Mouse (Mus musculus): Measurements from ENCODE around the gene Rexo2.
"Not testable (repeated sequence)": the region's sequence is repeated elsewhere in the genome, so short reads cannot be mapped to it uniquely, and the experiment has no call there.

The Rexo2 gene

DNA sequence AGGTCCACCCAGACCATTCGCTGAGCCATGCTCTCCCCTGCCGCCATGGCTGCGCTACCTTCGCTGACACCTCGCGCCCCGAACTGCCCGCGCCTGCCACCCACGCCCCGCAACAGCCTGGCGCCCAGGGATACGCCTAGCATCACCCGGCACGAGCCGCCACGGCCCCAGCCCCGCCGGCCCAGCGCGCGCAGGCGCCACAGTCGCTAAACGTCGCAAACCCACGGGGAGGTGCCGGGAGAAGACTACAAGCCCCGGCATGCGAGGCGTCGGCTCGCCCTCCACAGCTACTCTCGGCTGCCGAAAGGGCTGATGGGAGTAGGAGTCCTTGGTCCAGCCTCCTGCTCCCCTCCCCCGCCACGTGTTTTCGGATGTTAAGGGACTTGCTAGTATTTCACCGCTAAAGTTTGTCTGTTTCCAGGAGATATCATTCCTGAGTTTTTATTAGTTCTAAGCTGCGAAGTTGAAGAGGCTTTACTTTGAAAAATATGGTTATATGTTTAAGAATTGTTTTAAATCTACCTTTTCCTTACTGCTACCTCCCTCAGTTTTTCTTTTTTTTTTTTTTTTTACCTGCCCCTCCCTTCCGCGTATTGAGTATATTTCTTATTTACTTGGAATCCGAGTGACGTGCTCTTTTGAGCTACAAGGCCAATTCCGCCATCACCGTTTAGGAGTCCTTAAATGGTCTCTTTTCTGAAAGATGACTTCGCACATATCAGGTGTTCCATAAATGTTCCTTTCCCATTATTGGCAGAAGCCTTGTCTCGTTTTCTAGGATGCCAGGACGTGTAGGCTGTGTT, at the start of gene Rexo2:
Gene Rexo2, minus strand, starts transcription at position 213 of the 803 bp plus-strand sequence.
- peak; percentile 89 to 92 for DNase-seq (ENCODE audit: low spot score in 2 of 2)

DNA sequence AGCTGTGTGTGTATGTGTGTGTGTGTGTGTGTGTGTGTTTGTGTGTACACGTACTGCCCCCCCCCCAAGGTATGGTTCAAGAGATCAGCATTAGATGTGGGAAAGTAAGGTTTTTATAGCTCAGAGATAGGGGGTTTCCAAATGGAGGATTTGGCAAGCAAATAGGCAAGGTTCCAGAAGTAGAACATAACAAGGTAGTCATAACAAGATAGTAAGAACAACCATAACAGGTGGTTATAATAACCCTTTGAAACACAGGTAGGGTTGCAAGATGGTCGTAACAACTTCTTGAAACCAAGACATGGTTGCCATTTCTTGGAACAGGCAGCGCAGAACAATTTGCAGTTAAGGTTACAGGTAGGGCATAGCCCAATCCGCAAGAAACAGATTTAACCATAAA, 46.1 kb upstream of the Rexo2 start:
- no peak for DNase-seq (ENCODE audit: low spot score in 2 of 2)

DNA sequence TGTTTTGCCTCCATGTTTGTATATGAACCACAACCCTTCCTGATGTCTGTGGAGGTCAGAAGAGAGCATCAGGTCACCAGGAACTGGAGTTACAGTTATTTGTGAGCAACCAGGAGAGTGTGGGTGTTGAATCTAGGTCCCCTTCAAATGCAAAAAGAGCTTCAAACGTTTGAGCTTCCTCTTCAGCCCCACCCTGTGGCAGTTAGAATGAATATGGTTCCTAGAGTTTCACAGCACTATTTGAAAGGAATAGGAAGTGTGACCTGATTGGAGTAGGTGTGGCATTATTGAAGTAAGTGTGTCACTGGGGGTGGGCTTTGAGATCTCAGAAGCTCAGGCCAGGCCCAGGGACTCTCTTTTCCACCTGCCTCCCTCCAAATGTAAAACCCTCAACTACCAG, 45.1 kb upstream of the Rexo2 start:
- no peak for DNase-seq (ENCODE audit: low spot score in 2 of 2)

DNA sequence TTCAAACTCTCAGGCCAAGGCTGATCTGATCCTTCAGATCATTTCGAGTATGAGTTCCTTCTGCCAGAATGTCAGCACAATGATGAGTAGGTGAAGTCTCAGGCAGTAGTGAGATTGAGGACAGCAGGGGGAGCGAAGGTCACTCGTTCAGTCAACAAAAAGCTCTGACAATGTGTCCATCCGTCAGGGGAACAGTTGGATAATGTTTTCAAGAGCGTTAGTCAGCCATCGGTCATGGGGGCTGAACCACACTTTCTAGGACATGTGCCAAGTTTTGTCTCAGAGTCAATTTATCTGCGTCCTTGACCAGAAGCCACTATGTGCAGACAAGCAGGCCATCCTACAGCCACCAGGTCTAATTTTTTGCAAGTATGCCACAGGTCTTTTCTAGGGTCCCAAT, 40.0 kb upstream of the Rexo2 start:
- DNase-seq (ENCODE audit: low spot score in 2 of 2): not testable (repeated sequence)

DNA sequence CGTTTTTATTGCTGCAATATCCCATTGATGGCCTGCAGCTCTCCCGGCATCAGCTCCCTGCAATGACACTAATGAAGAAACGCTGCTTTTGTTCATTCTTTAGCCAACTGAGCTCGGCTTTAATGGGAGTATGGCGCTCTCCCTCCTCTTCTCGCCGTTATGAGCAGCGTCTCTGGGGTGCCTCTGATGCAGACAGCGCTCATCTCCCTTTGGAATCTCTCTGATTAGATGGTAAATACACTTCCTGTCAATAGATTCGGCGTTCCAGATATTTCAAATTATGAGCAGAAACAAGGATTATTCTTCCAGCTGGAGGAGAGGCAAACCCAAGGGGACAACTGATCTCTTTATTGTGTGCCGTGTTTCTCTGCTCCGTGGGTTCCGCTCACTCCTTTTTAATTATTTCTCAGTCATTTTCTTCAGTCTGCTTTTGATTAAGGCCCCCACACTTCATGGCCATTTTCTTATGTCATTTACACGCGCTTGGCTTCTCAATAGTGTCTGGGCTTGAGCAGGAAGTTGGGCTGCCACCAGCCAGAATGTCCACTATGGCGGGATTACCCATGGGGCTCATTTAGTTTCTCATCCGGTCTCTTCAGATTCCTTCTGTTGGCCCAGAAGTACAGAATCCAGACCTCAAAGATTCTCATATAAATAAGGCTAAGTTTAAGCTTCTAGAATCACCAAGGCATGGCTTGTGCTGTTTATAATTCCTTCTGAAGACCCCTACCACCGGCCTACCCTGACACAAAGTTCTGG, 37.1 kb upstream of the Rexo2 start:
- DNase-seq (ENCODE audit: low spot score in 2 of 2): no peak

DNA sequence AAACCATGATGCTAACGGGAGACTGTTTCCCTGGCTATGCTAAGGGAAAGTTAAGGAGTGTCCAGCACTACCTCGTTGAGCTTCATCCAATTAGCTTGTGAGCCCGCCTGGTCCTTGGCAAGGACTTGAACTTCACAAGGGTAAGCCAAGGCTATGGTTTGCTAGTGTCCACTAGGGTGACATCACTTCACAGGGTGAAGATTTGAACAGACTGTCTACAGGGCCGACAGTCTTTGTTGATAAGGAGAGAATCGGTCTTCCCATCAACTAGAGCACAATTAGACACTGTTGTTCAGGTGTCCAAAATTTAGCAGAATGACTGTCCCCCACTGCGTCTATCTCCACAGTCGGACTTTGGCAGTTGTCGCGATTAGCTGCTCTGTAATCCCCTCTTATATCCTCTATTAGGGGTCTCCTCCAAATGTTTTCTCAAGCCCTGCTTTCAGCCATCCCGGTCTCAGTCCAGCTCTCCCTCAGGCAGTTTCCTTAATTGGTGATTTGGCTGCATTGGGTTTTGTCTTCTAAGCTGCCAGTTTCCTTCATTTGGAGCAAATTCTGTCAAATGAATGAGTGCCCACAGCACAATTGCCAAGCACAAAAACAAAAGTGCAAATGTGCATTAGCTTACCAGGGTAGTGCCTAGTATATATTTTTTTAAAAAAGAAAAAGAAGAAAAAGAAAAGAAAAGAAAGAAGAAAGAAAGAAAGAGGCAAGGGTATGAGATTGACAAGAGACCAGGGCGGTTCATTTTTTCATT, 36.4 kb upstream of the Rexo2 start:
- no peak for DNase-seq (ENCODE audit: low spot score in 2 of 2)

DNA sequence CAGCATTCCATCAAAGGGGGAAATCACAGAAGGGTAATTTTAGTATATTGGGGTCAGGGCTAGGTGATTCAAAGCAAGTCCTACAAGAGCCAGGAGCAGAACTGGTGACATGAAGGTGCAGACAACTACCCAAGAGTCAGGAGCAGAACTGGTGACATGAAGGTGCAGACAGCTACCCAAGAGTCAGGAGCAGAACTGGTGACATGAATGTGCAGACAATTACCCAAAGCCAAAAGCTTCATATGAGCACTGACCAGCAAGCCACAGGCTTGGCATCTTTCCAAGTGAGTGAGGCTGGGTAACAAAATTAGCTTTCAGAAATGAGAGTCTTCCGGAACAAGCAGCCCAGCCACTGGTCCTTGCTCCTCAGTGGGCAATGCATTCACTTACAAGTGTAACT, 34.9 kb upstream of the Rexo2 start:
- DNase-seq (ENCODE audit: low spot score in 2 of 2): no peak

DNA sequence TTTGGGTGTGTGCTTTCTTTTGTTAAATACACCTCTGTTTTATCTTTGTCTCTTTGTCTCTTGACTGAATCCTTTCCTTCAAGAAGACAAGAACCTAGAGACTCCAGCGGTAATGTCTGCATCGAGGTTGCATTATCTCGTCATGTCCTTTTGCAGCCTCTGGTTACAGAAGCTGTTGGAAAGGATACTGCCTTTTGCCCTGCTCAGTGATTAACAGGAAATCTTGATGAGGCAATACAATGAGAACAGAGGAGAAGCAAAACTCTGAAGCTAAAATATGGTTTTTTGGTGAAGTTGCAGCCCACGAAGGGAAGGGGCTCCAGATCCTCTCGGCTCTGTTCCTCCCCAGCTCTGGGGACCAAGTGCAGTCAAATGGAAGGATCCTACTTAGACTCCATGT, 29.7 kb upstream of the Rexo2 start:
- no peak for DNase-seq (ENCODE audit: low spot score in 2 of 2)

DNA sequence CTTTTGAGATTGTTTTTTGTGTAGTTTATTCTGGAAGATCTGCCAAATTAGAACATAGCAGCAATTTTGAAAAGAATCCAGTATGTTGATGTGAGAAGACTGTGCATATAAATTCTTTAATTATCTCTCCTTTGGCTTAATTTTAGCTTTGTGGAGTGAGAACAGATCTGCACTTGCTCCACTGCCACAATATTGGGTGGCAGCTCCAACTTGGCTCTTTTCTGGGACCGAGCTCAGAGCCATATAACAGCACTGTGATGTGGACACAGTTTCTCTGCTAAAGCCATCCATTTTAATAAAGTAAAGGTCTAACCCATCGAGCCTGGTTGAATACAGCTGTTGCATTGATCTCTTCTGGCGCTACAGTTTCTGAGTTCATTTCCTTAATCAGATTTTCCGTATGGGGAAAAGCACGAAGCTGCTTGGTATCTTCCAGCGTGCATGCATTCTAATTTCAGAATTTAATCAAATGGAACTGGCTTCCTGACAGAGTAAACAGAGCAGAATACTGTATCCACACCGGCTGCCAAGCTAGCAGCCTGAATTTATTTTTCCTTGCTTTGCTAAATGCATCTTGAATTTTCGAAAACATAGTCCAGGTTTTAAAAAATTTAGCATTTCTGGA, 24.4 kb upstream of the Rexo2 start:
- no peak for DNase-seq (ENCODE audit: low spot score in 2 of 2)

DNA sequence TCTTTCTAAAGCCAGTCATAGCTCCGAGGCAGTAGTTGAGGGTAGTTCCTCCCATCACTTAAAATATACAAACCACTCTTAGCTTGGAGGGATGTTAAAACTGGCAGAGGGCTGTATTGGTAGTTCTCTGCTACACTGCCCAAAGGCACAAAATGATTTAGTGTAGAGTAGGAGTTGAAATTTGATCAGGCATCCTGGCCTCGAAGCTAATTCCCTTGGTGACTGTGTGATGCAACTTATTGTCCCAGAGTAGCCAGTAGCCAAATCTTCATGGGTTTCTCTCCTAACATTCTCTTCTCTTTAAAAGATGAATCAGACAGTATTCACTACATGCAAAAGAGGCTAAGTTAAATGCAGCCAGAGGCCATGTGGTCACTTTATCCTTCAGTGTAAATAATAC, 22.6 kb upstream of the Rexo2 start:
- DNase-seq (ENCODE audit: low spot score in 2 of 2): no peak

DNA sequence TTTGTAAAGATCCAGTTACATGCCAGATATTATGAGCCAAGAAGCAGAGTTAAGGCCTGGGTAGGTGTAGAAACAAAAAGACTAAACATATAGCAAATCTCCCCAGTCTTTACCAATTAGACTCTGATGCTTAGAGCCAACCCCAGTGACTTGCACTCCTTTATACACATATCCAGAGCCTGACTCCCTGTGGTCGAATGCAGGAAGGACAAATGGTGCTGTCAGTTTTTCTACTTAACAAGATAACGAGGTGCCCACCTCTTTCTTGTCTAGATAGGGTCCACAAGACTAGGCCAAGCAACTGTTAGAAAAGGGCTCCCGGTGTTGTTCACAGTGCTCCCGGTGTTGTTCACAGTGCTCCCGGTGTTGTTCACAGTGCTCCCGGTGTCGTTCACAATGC, 20.8 kb upstream of the Rexo2 start:
- DNase-seq (ENCODE audit: low spot score in 2 of 2): no peak

DNA sequence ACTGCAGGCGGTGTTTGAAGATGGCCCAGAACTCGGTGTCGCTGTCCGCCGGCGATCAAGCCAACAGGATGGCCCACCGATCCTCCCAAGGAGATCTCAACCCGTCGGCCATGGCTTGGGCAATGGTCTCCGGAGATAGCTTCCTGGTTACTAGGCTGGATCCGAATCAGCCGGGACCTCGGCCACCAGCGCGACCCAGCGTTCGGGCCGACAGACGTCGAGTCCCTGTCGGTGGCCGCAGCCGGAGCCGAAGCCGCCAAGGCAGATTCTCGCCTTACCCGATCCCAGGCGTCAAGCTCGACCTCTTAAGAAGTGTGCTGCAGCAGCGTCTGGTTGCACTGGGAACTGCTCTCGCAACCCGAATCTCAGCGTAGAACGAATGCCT, 15.1 kb upstream of the Rexo2 start:
- DNase-seq (ENCODE audit: low spot score in 2 of 2): no peak

DNA sequence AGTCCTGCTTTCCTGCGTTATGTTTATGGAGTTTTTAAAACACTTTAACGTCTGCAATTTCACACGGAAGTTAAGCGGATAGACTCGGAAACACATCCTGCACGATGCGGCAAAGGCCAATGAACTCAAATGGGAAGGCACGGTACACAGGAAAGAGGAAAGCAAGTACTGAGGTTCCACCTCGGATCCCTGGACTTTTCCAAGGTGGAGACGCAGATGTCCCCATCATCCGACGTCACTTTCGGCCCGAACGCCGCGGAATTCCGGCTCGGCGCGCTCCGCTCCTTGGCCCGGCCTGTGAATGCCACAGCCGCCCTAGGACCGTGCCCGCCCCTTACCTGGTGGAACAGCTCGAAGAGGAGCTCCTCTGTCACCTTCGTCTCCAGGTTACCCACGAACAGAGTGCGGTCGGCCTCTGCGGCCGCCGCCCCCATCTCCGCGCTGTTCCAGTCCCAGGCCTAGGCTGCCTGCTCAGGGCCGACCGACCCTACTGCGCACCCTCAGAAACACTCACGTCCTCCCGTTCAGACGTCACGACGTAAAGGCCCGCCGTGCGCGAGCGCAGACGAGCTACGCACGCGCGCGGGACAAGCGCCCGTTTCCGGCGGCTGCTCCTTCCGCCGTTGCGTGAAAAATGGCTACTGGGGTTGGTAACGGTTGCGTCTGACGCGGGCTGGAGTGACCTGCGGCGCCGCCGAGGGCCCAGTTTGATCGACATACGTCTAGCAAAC, 14.6 kb upstream of the Rexo2 start, which contains the start of the genes Rbm7 and Gm5617:
Gene Rbm7, minus strand, starts transcription at position 483 of the 731 bp plus-strand sequence.
Gene Gm5617, plus strand, starts transcription at position 626 of the 731 bp plus-strand sequence.
- peak; percentile 92 to 94 for DNase-seq (ENCODE audit: low spot score in 2 of 2)

DNA sequence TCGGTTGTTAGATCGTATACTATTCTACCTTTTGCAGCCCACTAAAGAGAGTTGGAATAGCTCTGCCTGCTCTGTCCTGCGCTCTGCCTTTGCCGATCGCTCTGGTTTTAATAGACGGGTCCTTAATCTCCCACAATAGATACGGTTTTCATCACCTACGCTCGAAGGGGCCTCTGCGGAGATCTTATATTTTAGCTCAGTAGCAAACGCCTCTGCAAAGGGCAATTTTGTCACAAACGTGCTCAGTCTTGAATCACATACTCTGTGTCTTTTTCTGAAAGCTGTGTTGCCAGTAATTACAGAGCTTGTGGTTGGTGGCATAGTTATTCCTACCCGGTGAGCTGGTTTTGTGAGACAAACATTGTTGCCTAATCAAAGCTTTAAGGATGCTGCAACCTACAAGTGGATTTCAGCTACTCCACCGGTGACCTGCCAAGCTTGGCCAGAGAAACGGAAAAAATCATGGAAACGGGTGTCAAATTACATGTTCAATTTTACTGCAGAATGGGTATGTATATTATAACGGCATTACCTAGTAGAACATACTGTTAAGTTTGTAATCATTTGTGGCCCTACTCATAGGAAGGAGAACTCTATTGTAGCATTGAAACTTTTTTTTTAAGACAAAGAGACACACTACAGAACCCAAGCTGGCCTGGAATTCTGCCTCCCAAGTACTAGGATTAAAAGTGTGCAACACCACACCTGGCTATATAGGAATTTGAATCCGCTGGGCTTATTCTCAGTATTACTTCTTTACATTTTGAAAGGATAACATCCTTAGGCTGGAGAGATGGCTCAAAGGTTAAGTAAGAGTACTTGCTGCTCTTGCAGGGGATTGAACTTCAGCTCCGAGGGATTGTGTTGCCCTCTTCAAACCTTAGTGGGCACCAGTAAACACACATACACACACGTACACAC, 1.1 kb upstream of the Rexo2 start:
- no peak for DNase-seq (ENCODE audit: low spot score in 2 of 2)

DNA sequence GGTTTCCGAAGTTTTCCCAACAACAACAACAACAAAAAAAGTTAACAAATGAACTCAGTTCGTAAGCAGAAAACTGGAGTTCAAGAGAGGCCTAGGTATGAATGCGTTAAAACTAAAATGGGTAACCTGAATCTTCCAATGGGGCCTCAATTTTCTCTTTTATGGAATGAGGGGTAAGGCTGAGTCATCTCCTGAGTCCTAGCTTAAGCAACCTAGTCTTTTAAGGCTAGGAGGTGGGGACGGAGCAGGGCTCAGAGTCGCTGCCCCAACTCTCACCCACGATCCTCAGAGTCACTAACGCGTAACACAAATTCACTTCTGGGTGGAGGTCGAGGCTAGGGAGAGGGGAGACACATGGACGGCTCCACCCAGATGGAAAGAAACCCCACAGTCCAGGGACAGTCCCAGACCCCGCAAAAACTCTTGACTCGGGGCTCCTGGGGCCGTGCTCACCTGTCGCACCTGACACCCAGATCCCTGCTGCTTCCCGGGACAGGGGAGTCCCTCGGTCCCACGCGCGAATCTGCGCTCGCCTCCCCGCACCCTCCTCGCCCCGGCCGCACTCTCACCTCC, 499 bp downstream of the Rexo2 start:
- no peak for DNase-seq (ENCODE audit: low spot score in 2 of 2)

DNA sequence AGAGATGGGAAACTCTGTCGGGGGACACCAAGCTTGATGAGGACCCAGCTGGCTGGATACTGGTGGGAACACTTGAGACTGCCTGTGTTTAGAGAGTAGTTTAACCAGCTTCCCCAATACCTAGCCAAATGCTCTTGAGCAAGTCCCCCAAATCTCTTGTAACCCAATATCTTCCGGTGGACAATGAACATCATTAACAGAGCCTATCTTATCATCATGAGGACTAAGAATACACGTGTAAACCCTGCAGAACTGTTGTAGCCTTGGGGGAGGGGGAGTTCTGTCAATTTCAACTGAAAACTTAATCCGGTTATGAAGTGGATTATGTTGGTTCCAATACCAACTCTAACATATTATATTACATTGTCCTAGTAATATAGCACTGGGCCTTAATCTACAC, 1.6 kb downstream of the Rexo2 start:
- no peak for DNase-seq (ENCODE audit: low spot score in 2 of 2)

DNA sequence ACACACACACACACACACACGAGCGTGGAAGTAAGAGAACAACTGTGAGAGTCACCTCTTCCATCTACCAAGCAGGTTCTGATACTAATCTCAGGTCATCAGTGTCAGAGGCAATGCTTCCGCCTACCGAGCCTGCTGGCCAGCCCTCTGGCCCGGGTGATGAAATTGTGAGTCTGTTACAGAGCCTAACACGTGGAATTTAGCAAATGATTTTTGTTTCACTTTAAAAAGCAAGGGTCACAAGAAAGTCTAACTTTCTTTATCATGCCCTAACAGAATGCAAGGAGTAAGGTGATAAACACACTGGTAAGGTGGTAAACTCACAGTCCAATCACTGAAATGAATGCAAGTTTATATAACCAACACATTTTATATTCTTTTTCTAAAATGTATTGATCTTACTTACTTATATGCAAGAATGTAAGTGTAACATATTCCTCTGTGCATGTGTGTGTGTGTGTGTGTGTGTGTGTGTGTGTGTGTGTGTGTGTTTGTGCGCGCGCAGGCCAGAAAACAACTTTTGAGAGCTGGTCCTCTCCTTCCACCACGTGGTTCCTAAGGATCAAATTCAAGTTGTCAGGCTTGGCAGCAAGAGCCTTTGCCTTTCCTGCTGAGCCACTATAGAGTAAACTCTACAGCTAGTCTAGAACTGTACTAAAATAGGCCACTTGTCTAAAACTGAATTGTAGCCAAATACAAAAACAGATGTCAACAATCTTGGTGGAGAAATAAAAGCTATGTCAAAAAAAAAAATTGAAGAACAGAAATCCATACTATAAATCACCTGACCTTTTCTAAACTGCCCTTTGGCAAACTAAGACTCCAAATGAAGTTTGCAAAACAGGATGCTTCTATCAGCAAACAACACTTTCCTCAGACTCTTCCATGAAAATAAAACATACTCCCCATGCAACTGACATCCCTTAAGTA, 3.9 kb downstream of the Rexo2 start:
- DNase-seq (ENCODE audit: low spot score in 2 of 2): no peak

DNA sequence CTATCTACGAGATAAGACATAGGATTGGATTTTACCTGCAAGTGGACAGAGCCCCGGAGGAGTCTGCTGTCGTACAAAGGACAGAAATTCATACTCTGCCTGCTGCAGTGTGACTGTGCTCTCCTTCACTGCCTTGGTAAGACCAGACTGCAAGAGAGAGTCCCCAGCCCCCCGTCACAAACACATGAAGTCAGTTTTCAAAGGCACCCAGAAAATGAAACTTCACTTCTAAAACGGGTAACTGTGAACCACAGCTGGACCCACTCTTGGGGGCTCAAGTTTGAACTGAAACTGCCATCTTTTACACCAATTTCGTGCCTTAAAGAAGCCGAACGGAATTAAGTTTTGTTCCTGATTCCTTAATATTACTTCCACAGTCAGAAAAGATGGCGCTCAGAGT, 6.1 kb downstream of the Rexo2 start:
- DNase-seq (ENCODE audit: low spot score in 2 of 2): no peak

DNA sequence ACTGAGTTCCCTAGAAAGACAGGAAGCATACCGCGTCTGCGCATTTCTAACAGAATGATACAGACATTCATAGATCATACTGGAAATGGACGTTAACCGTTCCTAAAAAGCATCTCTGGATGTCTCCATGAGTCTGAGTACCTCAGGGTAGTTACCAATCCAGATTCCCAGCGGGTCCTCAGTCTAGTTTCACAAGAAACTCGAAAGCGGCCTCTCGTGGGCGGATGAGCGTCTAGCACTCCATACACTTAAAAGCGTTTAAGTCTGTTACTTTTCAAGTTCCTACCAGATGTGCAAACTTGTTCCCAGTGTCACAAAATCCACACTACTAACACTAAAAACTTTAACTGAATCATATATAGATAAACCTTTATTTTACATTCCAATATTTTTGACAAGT, 7.3 kb downstream of the Rexo2 start:
- no peak for DNase-seq (ENCODE audit: low spot score in 2 of 2)
